Mouse (Mus musculus) pancreas, adult 10 weeks (tissue): ENCODE data around the gene Zfp960. TPM values are rescaled to one million over a fixed set of nuclear protein-coding genes. Genes with fewer than 3 reads are reported as not detected.

Experiments used
- polyA plus RNA-seq: library from polyadenylated mRNA; stranded (reverse); fragments of 350-450 nt; fragmentation: Illumina TruSeq; extraction: RNeasy Lipid Tissue Mini Kit (QIAGEN cat#74804); gene quantifications from one replicate; pipeline ENCODE4 v1.2.3, GENCODE M21; 2015; ENCODE audit warnings: low read depth, low replicate concordance; ENCODE audit not compliant: insufficient read depth

Gene Zfp960
- polyA plus RNA-seq, result 2.3 TPM

DNA sequence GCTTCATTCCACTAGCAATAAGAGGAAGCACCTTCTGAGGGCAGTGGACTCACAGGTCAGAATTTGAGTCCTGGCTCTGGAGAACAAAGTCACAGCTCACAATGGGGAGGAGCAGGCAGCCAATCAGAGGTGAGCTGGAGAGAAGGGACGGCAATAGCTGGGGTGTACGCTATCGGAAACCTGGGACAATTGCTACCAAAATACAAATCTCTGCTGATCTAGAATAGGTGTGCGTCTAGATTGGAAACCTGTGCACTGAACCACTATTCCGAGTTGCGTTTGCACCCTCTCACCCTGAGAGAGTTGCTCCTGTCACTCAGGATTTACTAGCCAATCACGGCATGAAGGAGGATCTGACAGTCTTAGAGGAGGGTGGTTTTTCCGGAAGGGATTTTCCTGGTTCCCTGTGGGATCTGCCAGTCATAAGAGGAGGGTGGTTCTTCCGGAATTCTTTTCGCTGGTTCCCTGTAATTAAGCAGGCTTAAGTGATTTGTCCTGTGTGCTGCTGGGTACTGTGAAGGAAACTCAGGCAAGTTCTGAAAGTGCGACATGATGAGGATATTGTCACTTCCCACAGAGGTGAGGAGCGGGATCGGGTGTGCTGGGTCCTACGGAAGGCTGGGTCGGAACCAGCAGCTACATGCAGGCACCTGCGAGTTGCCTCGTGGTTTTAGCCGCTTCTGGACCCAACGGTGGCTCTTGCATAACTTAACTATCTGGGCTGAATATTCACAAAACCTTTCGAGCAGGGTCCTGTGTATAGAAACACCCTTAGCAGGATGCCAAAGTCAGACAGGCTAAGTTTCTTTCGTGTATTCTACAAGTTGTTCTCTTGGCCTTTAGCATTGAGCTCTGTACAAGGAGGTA, at the start of gene Zfp960:
Gene Zfp960, plus strand, starts transcription at position 486 of the 867 bp plus-strand sequence.

DNA sequence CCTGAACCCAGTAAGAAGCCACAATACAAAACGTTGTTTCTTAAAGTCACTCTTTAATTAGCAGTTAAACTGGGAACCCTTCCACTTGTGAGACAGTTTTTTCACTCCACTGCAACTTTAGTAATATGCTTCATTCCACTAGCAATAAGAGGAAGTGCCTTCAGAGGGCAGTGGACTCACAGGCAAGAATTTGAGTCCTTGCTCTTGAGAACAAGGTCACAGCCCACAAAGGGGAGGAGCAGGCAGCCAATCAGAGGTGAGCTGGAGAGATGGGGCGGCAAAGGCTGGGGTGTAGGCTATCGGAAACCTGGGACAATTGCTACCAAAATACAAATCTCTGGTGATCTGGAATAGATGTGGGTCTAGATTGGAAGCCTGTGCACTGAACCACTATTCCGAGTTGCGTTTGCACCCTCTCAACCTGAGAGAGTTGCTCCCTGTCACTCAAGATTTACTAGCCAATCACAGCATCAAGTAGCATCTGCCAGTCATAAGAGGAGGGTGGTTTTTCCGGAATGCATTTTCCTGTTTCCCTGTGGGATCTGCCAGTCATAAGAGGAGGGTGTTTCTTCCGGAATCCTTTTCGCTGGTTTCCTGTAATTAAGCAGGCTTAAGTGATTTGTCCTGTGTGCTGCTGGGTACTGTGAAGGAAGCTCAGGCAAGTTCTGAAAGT, 57.1 kb downstream of the Zfp960 start, which contains the start of gene Zfp97:
Gene Zfp97, plus strand, starts transcription at position 586 of the 673 bp plus-strand sequence.

Other genes with a start within 250 kb of the Zfp960 start
- gene Zfp97, start 57.3 kb downstream of the Zfp960 start, polyA plus RNA-seq, result 1.0 TPM